Comparison of ENCODE assay signal across 8 mouse cellular contexts in the genomic region with DNA sequence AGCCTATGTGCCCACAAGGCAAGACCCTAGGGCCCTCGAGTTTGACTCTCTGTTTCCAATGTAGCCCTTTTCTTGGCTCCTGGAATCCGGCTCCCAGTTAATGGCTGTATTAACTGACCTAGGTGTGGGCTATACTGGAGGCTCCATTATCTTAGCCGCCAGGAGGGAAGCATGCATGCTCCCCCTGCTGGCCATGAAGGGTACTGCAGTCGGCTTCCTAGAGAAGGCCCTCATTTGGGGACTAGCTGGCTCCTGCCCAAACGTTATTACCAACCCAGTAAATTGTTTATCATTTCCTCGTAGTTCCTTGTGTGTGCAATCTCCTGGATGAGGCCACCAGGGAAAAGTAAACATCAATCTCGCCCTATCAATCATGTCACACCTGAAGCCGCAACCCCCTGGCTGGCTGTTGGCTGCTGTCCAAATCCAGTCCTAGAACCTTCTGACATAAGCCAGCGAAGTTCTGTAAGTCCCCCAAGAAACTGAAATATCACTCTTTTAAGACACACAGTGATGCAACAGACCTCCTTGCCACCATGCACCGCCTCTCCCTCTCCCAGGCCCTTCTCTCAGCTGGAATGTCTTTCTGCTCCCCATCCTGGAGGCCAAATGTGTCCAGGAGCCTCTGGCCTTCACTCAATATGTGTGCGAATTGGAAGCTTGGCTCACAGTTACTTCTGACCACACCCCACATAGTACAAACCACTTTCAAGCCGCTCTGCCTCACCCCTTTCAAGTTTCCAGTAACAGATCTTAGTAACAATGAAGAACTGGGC. TPM values are rescaled to one million over a fixed set of nuclear protein-coding genes. Genes with fewer than 3 reads are reported as not detected.
DNase-seq lines count a peak whose midpoint lies in the region; TF ChIP-seq lines count a peak whose summit lies in the region.

No protein-coding gene starts in this region.

- no peak overlapping the region for H3K27ac ChIP-seq in embryonic fibroblast, embryonic 13.5 days (ENCODE audit: insufficient read depth, low read length)

- no peak for TF ChIP-seq POLR2A in embryonic fibroblast, embryonic 13.5 days (IDR thresholded peaks at IDR 0.05; ENCODE audit: low read depth, low read length)

- no peaks in the 10 kb centered on the region for H3K4me1 ChIP-seq in embryonic fibroblast, embryonic 13.5 days (ENCODE audit: control insufficient read depth, insufficient read depth, low read length)

- peak; percentile 34 to 55 for DNase-seq in frontal cortex, postnatal 10 days (ENCODE audit: low spot score in 2 of 2)
- no peak for DNase-seq in frontal cortex, postnatal 14 days (ENCODE audit: low spot score in 2 of 2)
- peak; percentile 62 for DNase-seq in brain, adult 2 months (ENCODE audit: low read depth, low spot score)
- peak; percentile 75 to 82 for DNase-seq in heart, postnatal 10 days
- peak; percentile 41 for DNase-seq in left cerebral cortex, adult 11 months (ENCODE audit: low spot score)
- DNase-seq in mesoderm, embryonic 11.5 days (ENCODE audit: low read depth, low spot score) = peak; percentile 82
- peak; percentile 58 to 80 for DNase-seq in spleen, postnatal 4 days (ENCODE audit: low spot score in 2 of 2)

- intact Hi-C loops in heart, postnatal 10 days (cut with DNase I) = loop anchor here (1.0 kb wide), 1 partner anchor 203 kb away; no protein-coding TSS in a partner anchor

- TF ChIP-seq CTCF in embryonic fibroblast, embryonic 13.5 days (IDR thresholded peaks at IDR 0.05; ENCODE audit: borderline replicate concordance, insufficient read depth, low read length) = peak; percentile 66; the same call in 1 of the 2 replicates

- no peak overlapping the region for H3K4me3 ChIP-seq in embryonic fibroblast, embryonic 13.5 days (ENCODE audit: insufficient read depth, low read length)

RNA-seq across cellular contexts. Expression of a gene that starts 7.6 kb away (rescaled TPM):
- polyA plus RNA-seq in embryonic fibroblast, embryonic 13.5 days (2011; ENCODE audit: insufficient read length, low read depth, missing spikeins) = 75.2 and 80.4 TPM in 2 replicates
- 100 to 1,000 TPM; 143 to 169 TPM for total RNA-seq in heart, postnatal 10 days (2021)

Comparison
In these comparisons a context has a peak if more than half of its experiments do, and no peak if none do; other contexts are left out.
1. DNase-seq: peak in frontal cortex, postnatal 10 days (2 of 2), brain, adult 2 months (single experiment), heart, postnatal 10 days (2 of 2), left cerebral cortex, adult 11 months (single experiment), mesoderm, embryonic 11.5 days (single experiment) and spleen, postnatal 4 days (2 of 2); none in frontal cortex, postnatal 14 days (0 of 2).